In genomic region chr8:84654597-84654996, GRCm38 (mm10) we compare ENCODE assay signal across 9 mouse cellular contexts. TPM values are rescaled to one million over a fixed set of nuclear protein-coding genes. Genes with fewer than 3 reads are reported as not detected.
DNase-seq lines count a peak whose midpoint lies in the region; ATAC-seq lines count a peak whose summit lies in the region.
"Had no signal": no experiment of that assay in that cellular context is flagged by ENCODE, and none has a peak within 500 bp of the region (broad histone marks: within the 10 kb centered on the region; RNA-seq: fewer than 3 reads in every experiment).

No protein-coding gene starts in this region.

- H3K27ac ChIP-seq in midbrain, embryonic 11.5 days (ENCODE audit: low read depth, low read length) = peak overlapping the region; percentile 84
- no peak overlapping the region for H3K27ac ChIP-seq in midbrain, embryonic 15.5 days
- H3K27ac ChIP-seq in hindbrain, embryonic 14.5 days = peak overlapping the region; percentile 79; the same call in 1 of the 2 replicates
- peak overlapping the region; percentile 69 for H3K27ac ChIP-seq in neural tube, embryonic 14.5 days (ENCODE audit: low read depth, low read length)

- peak; percentile 55 for DNase-seq in embryo, embryonic 10 days (ENCODE audit: low spot score)
- no peak for DNase-seq in embryo, embryonic 11 days
- DNase-seq in midbrain, embryonic 11.5 days (ENCODE audit: low spot score, missing footprints) = peak; percentile 87
- no peak for DNase-seq in hindbrain, embryonic 14.5 days (ENCODE audit: low spot score)
- no peak for DNase-seq in spleen, adult 12 weeks (ENCODE audit: low spot score)
- no peak for DNase-seq in cerebellum, postnatal 14 days
- DNase-seq: cerebellum, adult 8-10 months had no signal

- H3K4me3 ChIP-seq in midbrain, embryonic 11.5 days (ENCODE audit: low read depth, low read length) = no peak overlapping the region
- H3K4me3 ChIP-seq in midbrain, embryonic 15.5 days = no peak overlapping the region
- no peak overlapping the region for H3K4me3 ChIP-seq in hindbrain, embryonic 14.5 days (replicated peaks; ENCODE audit: low read length)
- no peak overlapping the region for H3K4me3 ChIP-seq in neural tube, embryonic 14.5 days (ENCODE audit: low read depth, low read length)

- H3K4me2 ChIP-seq in midbrain, embryonic 11.5 days = no peak overlapping the region
- H3K4me2 ChIP-seq in midbrain, embryonic 15.5 days = no peak overlapping the region
- H3K4me2 ChIP-seq in hindbrain, embryonic 14.5 days (replicated peaks) = no peak overlapping the region
- no peak overlapping the region for H3K4me2 ChIP-seq in neural tube, embryonic 14.5 days (ENCODE audit: low read depth, low read length)

- no peaks in the 10 kb centered on the region for H3K9me3 ChIP-seq in midbrain, embryonic 11.5 days (ENCODE audit: control insufficient read depth, low read length)
- no peaks in the 10 kb centered on the region for H3K9me3 ChIP-seq in midbrain, embryonic 15.5 days
- no peaks in the 10 kb centered on the region for H3K9me3 ChIP-seq in hindbrain, embryonic 14.5 days (ENCODE audit: control insufficient read depth, low read length)
- no peaks in the 10 kb centered on the region for H3K9me3 ChIP-seq in neural tube, embryonic 14.5 days (ENCODE audit: control insufficient read depth, low read length)

- ATAC-seq in midbrain, embryonic 11.5 days (ENCODE audit: low FRiP score) = no peak
- ATAC-seq in midbrain, embryonic 15.5 days (replicated peaks) = no peak
- ATAC-seq in hindbrain, embryonic 14.5 days (ENCODE audit: low FRiP score) = no peak
- no peak for ATAC-seq in neural tube, embryonic 14.5 days (ENCODE audit: low read depth)

- no peaks in the 10 kb centered on the region for H3K36me3 ChIP-seq in midbrain, embryonic 11.5 days (ENCODE audit: control insufficient read depth, insufficient read depth, low read length)
- H3K36me3 ChIP-seq in midbrain, embryonic 15.5 days (replicated peaks) = no peaks in the 10 kb centered on the region
- H3K36me3 ChIP-seq in hindbrain, embryonic 14.5 days (replicated peaks; ENCODE audit: control insufficient read depth, insufficient read depth) = no peaks in the 10 kb centered on the region
- H3K36me3 ChIP-seq in neural tube, embryonic 14.5 days (ENCODE audit: control insufficient read depth, insufficient read depth, low read length) = no peaks in the 10 kb centered on the region

- WGBS in midbrain, embryonic 11.5 days = 36% methylated on average over 4 of the region's 4 CpGs
- WGBS in midbrain, embryonic 15.5 days = 41% methylated on average over 4 of the region's 4 CpGs
- WGBS in hindbrain, embryonic 14.5 days = 40% methylated on average over 4 of the region's 4 CpGs
- WGBS in neural tube, embryonic 14.5 days = 46% methylated on average over 4 of the region's 4 CpGs

- no peaks in the 10 kb centered on the region for H3K27me3 ChIP-seq in midbrain, embryonic 11.5 days (ENCODE audit: control insufficient read depth, insufficient read depth, low read length)
- no peaks in the 10 kb centered on the region; the same call in 1 of the 2 replicates for H3K27me3 ChIP-seq in midbrain, embryonic 15.5 days (replicated peaks)
- no peaks in the 10 kb centered on the region for H3K27me3 ChIP-seq in hindbrain, embryonic 14.5 days (ENCODE audit: control insufficient read depth, insufficient read depth, low read length)
- H3K27me3 ChIP-seq in neural tube, embryonic 14.5 days (ENCODE audit: control insufficient read depth, insufficient read depth, low read length) = no peaks in the 10 kb centered on the region

- peaks cover 33% of the 10 kb centered on the region for H3K4me1 ChIP-seq in midbrain, embryonic 11.5 days (ENCODE audit: control insufficient read depth, insufficient read depth, low read length)
- peaks cover 20% of the 10 kb centered on the region for H3K4me1 ChIP-seq in midbrain, embryonic 15.5 days
- peaks cover 15% of the 10 kb centered on the region for H3K4me1 ChIP-seq in hindbrain, embryonic 14.5 days (replicated peaks; ENCODE audit: control insufficient read depth, insufficient read depth, low read length)
- H3K4me1 ChIP-seq in neural tube, embryonic 14.5 days (ENCODE audit: control insufficient read depth, insufficient read depth, low read length) = peaks cover 11% of the 10 kb centered on the region; the same call in 1 of the 2 replicates

- H3K9ac ChIP-seq in midbrain, embryonic 11.5 days (ENCODE audit: low read length) = no peak overlapping the region
- no peak overlapping the region for H3K9ac ChIP-seq in midbrain, embryonic 15.5 days
- no peak overlapping the region for H3K9ac ChIP-seq in hindbrain, embryonic 14.5 days
- H3K9ac ChIP-seq in neural tube, embryonic 14.5 days (replicated peaks; ENCODE audit: low read depth, low read length) = no peak overlapping the region

RNA-seq across cellular contexts. Expression of gene Ier2, which starts 8.1 kb away (rescaled TPM):
- polyA plus RNA-seq in midbrain, embryonic 11.5 days (2014; fragmentation: Nextera tagmentation; extraction: Ambion mirVana) = 49.9 and 52.9 TPM in 2 replicates
- polyA plus RNA-seq in midbrain, embryonic 15.5 days (2015; fragmentation: Nextera tagmentation; extraction: Ambion mirVana) = 16.9 and 17.8 TPM in 2 replicates
- 17.4 and 20.1 TPM in 2 replicates for polyA plus RNA-seq in hindbrain, embryonic 14.5 days (2014; fragmentation: Nextera tagmentation; extraction: Ambion mirVana)
- 14.4 and 20.9 TPM in 2 replicates for polyA plus RNA-seq in neural tube, embryonic 14.5 days (2014; fragmentation: Nextera tagmentation; extraction: Ambion mirVana)

RNA-seq across cellular contexts. Expression of gene Trmt1, which starts 31.5 kb away (rescaled TPM):
- 39.9 and 45.6 TPM in 2 replicates for polyA plus RNA-seq in midbrain, embryonic 11.5 days (2014; fragmentation: Nextera tagmentation; extraction: Ambion mirVana)
- 63.3 and 66.7 TPM in 2 replicates for polyA plus RNA-seq in midbrain, embryonic 15.5 days (2015; fragmentation: Nextera tagmentation; extraction: Ambion mirVana)
- polyA plus RNA-seq in hindbrain, embryonic 14.5 days (2014; fragmentation: Nextera tagmentation; extraction: Ambion mirVana) = 55.2 and 62.1 TPM in 2 replicates
- 59.8 and 70.2 TPM in 2 replicates for polyA plus RNA-seq in neural tube, embryonic 14.5 days (2014; fragmentation: Nextera tagmentation; extraction: Ambion mirVana)

RNA-seq across cellular contexts. Expression of gene Nacc1, which starts 33.1 kb away (rescaled TPM):
- 18.6 and 21.4 TPM in 2 replicates for polyA plus RNA-seq in midbrain, embryonic 11.5 days (2014; fragmentation: Nextera tagmentation; extraction: Ambion mirVana)
- 16.3 and 17.2 TPM in 2 replicates for polyA plus RNA-seq in midbrain, embryonic 15.5 days (2015; fragmentation: Nextera tagmentation; extraction: Ambion mirVana)
- 17.8 and 18.1 TPM in 2 replicates for polyA plus RNA-seq in hindbrain, embryonic 14.5 days (2014; fragmentation: Nextera tagmentation; extraction: Ambion mirVana)
- polyA plus RNA-seq in neural tube, embryonic 14.5 days (2014; fragmentation: Nextera tagmentation; extraction: Ambion mirVana) = 15.3 and 16.6 TPM in 2 replicates

RNA-seq across cellular contexts. Expression of gene Lyl1, which starts 46.7 kb away (rescaled TPM):
- 5.1 and 6.5 TPM in 2 replicates for polyA plus RNA-seq in midbrain, embryonic 11.5 days (2014; fragmentation: Nextera tagmentation; extraction: Ambion mirVana)
- polyA plus RNA-seq in midbrain, embryonic 15.5 days (2015; fragmentation: Nextera tagmentation; extraction: Ambion mirVana) = 3.4 and 4.2 TPM in 2 replicates
- polyA plus RNA-seq in hindbrain, embryonic 14.5 days (2014; fragmentation: Nextera tagmentation; extraction: Ambion mirVana) = 3.8 and 5.1 TPM in 2 replicates
- polyA plus RNA-seq in neural tube, embryonic 14.5 days (2014; fragmentation: Nextera tagmentation; extraction: Ambion mirVana) = 1.3 and 3.6 TPM in 2 replicates

Comparison
In these comparisons a context has a peak if more than half of its experiments do, and no peak if none do; other contexts are left out.
1. DNase-seq: peak in embryo, embryonic 10 days (single experiment) and midbrain, embryonic 11.5 days (single experiment); none in embryo, embryonic 11 days (single experiment), hindbrain, embryonic 14.5 days (single experiment), spleen, adult 12 weeks (single experiment) and cerebellum, postnatal 14 days (0 of 2).